Mouse (Mus musculus): Measurements from ENCODE around the gene Maml3.
A peak's percentile ranks its signal among the peaks of the same experiment; 100 is the strongest.

DNA sequence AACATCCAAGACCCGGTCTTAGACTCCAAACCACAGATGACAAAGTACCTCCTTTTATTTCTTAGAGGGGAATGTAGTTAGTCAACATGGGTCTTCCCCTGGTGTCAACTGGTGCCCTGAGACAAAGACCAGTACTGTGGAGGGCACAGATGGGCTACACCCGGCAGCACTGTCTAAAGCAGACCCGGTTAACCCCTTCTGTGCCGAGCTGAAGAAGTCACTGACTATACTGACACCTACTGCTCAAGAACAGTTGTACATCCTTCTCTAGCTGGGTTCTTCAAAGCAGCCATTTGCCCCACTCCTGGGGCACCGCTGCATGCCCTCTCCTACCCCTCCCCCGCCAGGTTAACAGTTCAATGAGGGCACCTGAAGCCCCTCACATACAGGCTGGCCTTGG, 95.6 kb downstream of the Maml3 start:
- TF ChIP-seq CTCF (IDR thresholded peaks at IDR 0.05) (peak; percentile 52), EP300 (IDR thresholded peaks at IDR 0.05) (no peak)

Measured in lung, postnatal 0 days (tissue).